Mouse (Mus musculus): Measurements from ENCODE around the gene Phactr1. TPM values are rescaled to one million over a fixed set of nuclear protein-coding genes. Genes with fewer than 3 reads are reported as not detected.

The Phactr1 gene
- polyA plus RNA-seq, 2 experiments, result 3.6 to 6.7 TPM

DNA sequence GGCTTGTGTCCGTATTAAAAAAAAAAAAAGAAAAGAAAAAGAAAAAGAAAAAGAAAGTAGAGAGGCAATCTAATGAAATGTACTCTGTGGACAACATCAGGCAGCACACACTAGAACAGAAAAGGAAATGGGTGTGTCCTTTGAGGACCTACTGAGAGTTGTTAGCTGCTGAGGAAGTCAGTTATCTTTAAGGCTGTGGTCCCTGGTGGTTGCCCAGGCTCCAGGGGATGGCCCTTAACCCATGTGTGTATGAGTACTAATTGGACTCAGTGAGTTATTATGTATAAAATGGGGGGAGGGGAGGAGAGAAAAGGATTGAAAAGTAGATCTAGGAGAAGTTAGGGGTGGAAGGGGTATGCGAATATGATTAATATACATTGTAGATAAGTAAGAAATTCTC, 278.4 kb downstream of the Phactr1 start:
- H3K4me2 ChIP-seq (replicated peaks; ENCODE audit: low read depth, low read length, severe bottlenecking), result no peak overlapping the region
- no peak overlapping the region for H3K9ac ChIP-seq (ENCODE audit: low read depth, low read length, severe bottlenecking)
- no peak for TF ChIP-seq POLR2A (IDR thresholded peaks at IDR 0.05; ENCODE audit: borderline replicate concordance, extremely low read depth, insufficient read depth, insufficient read length)
- WGBS, result 90% methylated on average over 2 of the region's 2 CpGs
- no peaks in the 10 kb centered on the region for H3K27me3 ChIP-seq (ENCODE audit: control insufficient read depth, insufficient read depth, low read length)
- no peaks in the 10 kb centered on the region for H3K4me1 ChIP-seq (ENCODE audit: control insufficient read depth, insufficient read depth, low read length)
- H3K36me3 ChIP-seq (ENCODE audit: control insufficient read depth, insufficient read depth, low read length), result no peaks in the 10 kb centered on the region
- ATAC-seq (ENCODE audit: low FRiP score, low read depth) (no peak), DNase-seq (ENCODE audit: low spot score) (no peak)
- H3K4me3 ChIP-seq (replicated peaks; ENCODE audit: low read length), result no peak overlapping the region
- no peak overlapping the region for H3K27ac ChIP-seq (replicated peaks; ENCODE audit: low read depth, low read length)
- H3K9me3 ChIP-seq (ENCODE audit: control insufficient read depth, low read length), result no peaks in the 10 kb centered on the region

DNA sequence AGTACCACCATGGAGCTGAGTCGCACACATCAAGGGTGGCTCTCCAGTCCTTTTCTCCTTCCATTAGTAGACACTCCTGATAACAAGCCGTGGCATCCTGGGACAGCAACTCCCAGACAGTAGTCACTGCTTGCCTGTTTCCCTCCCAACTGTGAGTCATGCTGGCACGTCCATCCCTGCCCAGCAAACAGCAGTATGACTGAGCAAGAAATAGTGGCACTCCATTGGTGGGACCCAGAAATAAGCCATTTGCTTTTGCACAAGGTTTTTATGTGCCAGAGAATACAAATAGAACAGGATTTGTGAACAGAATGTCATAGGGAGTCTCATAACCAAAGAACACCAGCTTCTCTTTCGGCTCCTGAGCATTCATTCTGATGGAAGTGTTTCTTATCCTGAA, 281.1 kb downstream of the Phactr1 start:
- no peaks in the 10 kb centered on the region for H3K4me1 ChIP-seq (ENCODE audit: control insufficient read depth, insufficient read depth, low read length)
- DNase-seq (ENCODE audit: low spot score) (no peak), ATAC-seq (ENCODE audit: low FRiP score, low read depth) (no peak)
- H3K4me2 ChIP-seq (replicated peaks; ENCODE audit: low read depth, low read length, severe bottlenecking), result no peak overlapping the region
- H3K4me3 ChIP-seq (replicated peaks; ENCODE audit: low read length), result no peak overlapping the region
- no peak overlapping the region for H3K27ac ChIP-seq (replicated peaks; ENCODE audit: low read depth, low read length)
- H3K27me3 ChIP-seq (ENCODE audit: control insufficient read depth, insufficient read depth, low read length), result no peaks in the 10 kb centered on the region
- H3K36me3 ChIP-seq (ENCODE audit: control insufficient read depth, insufficient read depth, low read length), result no peaks in the 10 kb centered on the region
- H3K9me3 ChIP-seq (ENCODE audit: control insufficient read depth, low read length), result no peaks in the 10 kb centered on the region
- H3K9ac ChIP-seq (ENCODE audit: low read depth, low read length, severe bottlenecking), result no peak overlapping the region
- no peak for TF ChIP-seq POLR2A (IDR thresholded peaks at IDR 0.05; ENCODE audit: borderline replicate concordance, extremely low read depth, insufficient read depth, insufficient read length)
- 88% methylated on average over 4 of the region's 4 CpGs for whole genome bisulfite sequencing

DNA sequence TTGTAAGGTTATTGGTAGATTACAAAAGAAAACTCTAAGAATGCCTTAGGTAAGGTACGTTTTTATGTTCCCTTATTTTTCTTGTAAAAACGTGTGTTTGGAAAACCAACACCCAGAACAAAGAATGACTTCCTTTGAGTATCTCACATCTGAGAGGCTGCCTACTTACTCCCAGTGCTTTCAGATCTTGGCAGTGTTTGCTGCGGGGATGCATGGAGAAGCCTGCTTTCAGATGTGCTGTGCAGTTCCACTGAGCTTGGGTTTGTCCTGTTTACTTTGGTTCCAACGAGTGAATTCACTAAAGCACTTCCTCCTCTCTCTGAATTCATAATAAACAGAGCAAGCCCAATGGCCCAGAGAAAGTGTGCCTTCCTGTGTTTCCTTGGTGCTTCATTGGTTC, 288.1 kb downstream of the Phactr1 start:
- Histone ChIP-seq H3K9me3 (ENCODE audit: control insufficient read depth, low read length) (no peaks in the 10 kb centered on the region), H3K4me3 (replicated peaks; ENCODE audit: low read length) (no peak overlapping the region), H3K36me3 (ENCODE audit: control insufficient read depth, insufficient read depth, low read length) (no peaks in the 10 kb centered on the region), H3K4me1 (ENCODE audit: control insufficient read depth, insufficient read depth, low read length) (no peaks in the 10 kb centered on the region), H3K27me3 (ENCODE audit: control insufficient read depth, insufficient read depth, low read length) (no peaks in the 10 kb centered on the region), H3K27ac (replicated peaks; ENCODE audit: low read depth, low read length) (no peak overlapping the region), H3K4me2 (replicated peaks; ENCODE audit: low read depth, low read length, severe bottlenecking) (no peak overlapping the region), H3K9ac (ENCODE audit: low read depth, low read length, severe bottlenecking) (no peak overlapping the region)
- DNase-seq (ENCODE audit: low spot score), result no peak
- WGBS, result 69% methylated on average over 4 of the region's 4 CpGs
- no peak for TF ChIP-seq POLR2A (IDR thresholded peaks at IDR 0.05; ENCODE audit: borderline replicate concordance, extremely low read depth, insufficient read depth, insufficient read length)
- ATAC-seq (ENCODE audit: low FRiP score, low read depth), result no peak

DNA sequence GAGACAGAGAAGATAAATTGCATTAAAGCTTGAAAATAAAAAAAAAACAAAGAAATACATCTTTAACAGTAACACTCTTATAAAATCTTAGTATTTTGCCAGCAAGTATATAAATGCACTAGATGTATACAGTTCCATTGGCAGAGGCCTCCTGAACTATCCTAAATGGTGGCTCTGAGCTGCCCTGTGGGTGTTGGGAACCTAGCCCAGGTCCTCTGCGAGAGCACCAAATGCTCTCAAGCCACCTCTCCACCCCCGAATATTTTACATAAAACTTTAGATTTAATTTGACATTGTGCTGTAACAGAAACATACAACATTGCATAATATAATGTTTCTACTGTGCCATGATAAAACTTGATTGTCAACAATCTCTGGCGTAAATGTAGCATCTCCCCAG, 293.1 kb downstream of the Phactr1 start:
- no peaks in the 10 kb centered on the region for H3K9me3 ChIP-seq (ENCODE audit: control insufficient read depth, low read length)
- no peak for TF ChIP-seq POLR2A (IDR thresholded peaks at IDR 0.05; ENCODE audit: borderline replicate concordance, extremely low read depth, insufficient read depth, insufficient read length)
- no peak overlapping the region for H3K4me3 ChIP-seq (replicated peaks; ENCODE audit: low read length)
- H3K9ac ChIP-seq (ENCODE audit: low read depth, low read length, severe bottlenecking), result no peak overlapping the region
- ATAC-seq (ENCODE audit: low FRiP score, low read depth), result no peak
- no peak for DNase-seq (ENCODE audit: low spot score)
- no peaks in the 10 kb centered on the region for H3K27me3 ChIP-seq (ENCODE audit: control insufficient read depth, insufficient read depth, low read length)
- 76% methylated on average over 3 of the region's 3 CpGs for WGBS
- no peaks in the 10 kb centered on the region for H3K4me1 ChIP-seq (ENCODE audit: control insufficient read depth, insufficient read depth, low read length)
- no peak overlapping the region for H3K27ac ChIP-seq (replicated peaks; ENCODE audit: low read depth, low read length)
- H3K4me2 ChIP-seq (replicated peaks; ENCODE audit: low read depth, low read length, severe bottlenecking), result no peak overlapping the region
- no peaks in the 10 kb centered on the region for H3K36me3 ChIP-seq (ENCODE audit: control insufficient read depth, insufficient read depth, low read length)

DNA sequence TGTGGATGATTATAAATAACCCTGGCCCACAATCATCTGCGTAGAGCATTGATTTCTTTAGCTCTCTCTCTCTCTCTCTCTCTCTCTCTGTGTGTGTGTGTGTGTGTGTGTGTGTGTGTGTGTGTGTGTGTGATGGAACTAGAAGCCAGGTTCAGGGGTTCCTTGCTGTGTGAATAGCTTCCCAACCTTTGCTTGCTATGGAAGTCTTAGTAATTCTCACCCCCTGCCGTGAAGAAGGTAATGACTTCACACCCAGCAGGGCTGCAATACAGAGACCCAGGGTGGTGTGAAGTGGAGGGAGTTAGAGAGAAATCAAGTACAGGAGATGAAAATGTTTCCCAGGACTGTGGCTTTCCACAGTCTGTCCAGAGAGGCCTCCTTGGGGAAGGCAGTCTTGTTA, 293.5 kb downstream of the Phactr1 start:
- no peak overlapping the region for H3K9ac ChIP-seq (ENCODE audit: low read depth, low read length, severe bottlenecking)
- no peaks in the 10 kb centered on the region for H3K9me3 ChIP-seq (ENCODE audit: control insufficient read depth, low read length)
- ATAC-seq (ENCODE audit: low FRiP score, low read depth) (no peak), DNase-seq (ENCODE audit: low spot score) (no peak)
- WGBS, result 59% methylated on average over 2 of the region's 2 CpGs
- no peaks in the 10 kb centered on the region for H3K27me3 ChIP-seq (ENCODE audit: control insufficient read depth, insufficient read depth, low read length)
- H3K4me3 ChIP-seq (replicated peaks; ENCODE audit: low read length), result no peak overlapping the region
- TF ChIP-seq POLR2A (IDR thresholded peaks at IDR 0.05; ENCODE audit: borderline replicate concordance, extremely low read depth, insufficient read depth, insufficient read length), result no peak
- no peak overlapping the region for H3K4me2 ChIP-seq (replicated peaks; ENCODE audit: low read depth, low read length, severe bottlenecking)
- H3K36me3 ChIP-seq (ENCODE audit: control insufficient read depth, insufficient read depth, low read length), result no peaks in the 10 kb centered on the region
- no peaks in the 10 kb centered on the region for H3K4me1 ChIP-seq (ENCODE audit: control insufficient read depth, insufficient read depth, low read length)
- no peak overlapping the region for H3K27ac ChIP-seq (replicated peaks; ENCODE audit: low read depth, low read length)

DNA sequence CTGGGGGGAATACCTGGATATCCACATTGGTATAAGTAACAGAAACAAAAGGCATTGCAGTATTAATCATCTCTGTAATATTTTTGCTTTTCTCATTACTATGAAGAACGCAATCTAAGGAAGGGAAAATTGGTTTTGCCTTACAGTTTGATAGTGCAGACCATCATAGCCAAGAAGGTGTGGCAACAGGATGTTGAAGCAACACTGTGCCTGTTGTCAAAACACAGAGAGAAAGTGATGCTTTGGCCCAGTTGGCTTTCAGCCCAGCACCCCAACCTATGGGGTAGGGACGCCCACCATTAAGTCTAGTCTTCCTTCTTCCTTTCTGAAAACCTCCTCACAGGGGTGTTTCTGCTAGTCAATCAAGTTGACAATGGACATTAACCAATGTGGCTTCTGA, 294.1 kb downstream of the Phactr1 start:
- no peaks in the 10 kb centered on the region for H3K4me1 ChIP-seq (ENCODE audit: control insufficient read depth, insufficient read depth, low read length)
- H3K4me2 ChIP-seq (replicated peaks; ENCODE audit: low read depth, low read length, severe bottlenecking), result no peak overlapping the region
- no peak for DNase-seq (ENCODE audit: low spot score)
- H3K9me3 ChIP-seq (ENCODE audit: control insufficient read depth, low read length), result no peaks in the 10 kb centered on the region
- TF ChIP-seq POLR2A (IDR thresholded peaks at IDR 0.05; ENCODE audit: borderline replicate concordance, extremely low read depth, insufficient read depth, insufficient read length), result no peak
- no peak overlapping the region for H3K9ac ChIP-seq (ENCODE audit: low read depth, low read length, severe bottlenecking)
- H3K27me3 ChIP-seq (ENCODE audit: control insufficient read depth, insufficient read depth, low read length), result no peaks in the 10 kb centered on the region
- ATAC-seq (ENCODE audit: low FRiP score, low read depth), result no peak
- H3K36me3 ChIP-seq (ENCODE audit: control insufficient read depth, insufficient read depth, low read length), result no peaks in the 10 kb centered on the region
- no peak overlapping the region for H3K4me3 ChIP-seq (replicated peaks; ENCODE audit: low read length)
- WGBS, result 80% methylated on average over 2 of the region's 2 CpGs
- no peak overlapping the region for H3K27ac ChIP-seq (replicated peaks; ENCODE audit: low read depth, low read length)
